Mouse (Mus musculus): ENCODE results near the gene Bpifc. TPM values are rescaled to one million over a fixed set of nuclear protein-coding genes. Genes with fewer than 3 reads are reported as not detected.
A peak's percentile ranks its signal among the peaks of the same experiment; 100 is the strongest.
"Not testable (repeated sequence)": the region's sequence is repeated elsewhere in the genome, so short reads cannot be mapped to it uniquely, and the experiment has no call there.

Gene Bpifc
- under 1 TPM in 1 of 2 experiments, not detected in 1; 0.10 TPM for total RNA-seq (2021)

GRCm38 (mm10) chr10:86011781-86012180 lies at the start of gene Bpifc:
Bpifc (minus strand) TSS chr10:86011895.
- DNase-seq (ENCODE audit: extremely low spot score in 1 of 2, low spot score in 1 of 2): no peak

- no peak for DNase-seq (ENCODE audit: extremely low spot score in 1 of 2, low spot score in 1 of 2)
These were observed 48.6 kb upstream of the Bpifc start for GRCm38 (mm10) chr10:86060267-86060666.

- no peak for DNase-seq (ENCODE audit: extremely low spot score in 1 of 2, low spot score in 1 of 2)
These were observed 46.0 kb upstream of the Bpifc start for GRCm38 (mm10) chr10:86057712-86058111.

- DNase-seq (ENCODE audit: extremely low spot score in 1 of 2, low spot score in 1 of 2): no peak
These were observed 45.6 kb upstream of the Bpifc start for GRCm38 (mm10) chr10:86057286-86057685.

- no peak for DNase-seq (ENCODE audit: extremely low spot score in 1 of 2, low spot score in 1 of 2)
These were observed 44.7 kb upstream of the Bpifc start for GRCm38 (mm10) chr10:86056297-86056903.

GRCm38 (mm10) chr10:86052818-86053522 lies 41.3 kb upstream of the Bpifc start:
- DNase-seq (ENCODE audit: extremely low spot score in 1 of 2, low spot score in 1 of 2): no peak

GRCm38 (mm10) chr10:86050522-86050921 lies 38.8 kb upstream of the Bpifc start:
- DNase-seq (ENCODE audit: extremely low spot score in 1 of 2, low spot score in 1 of 2): no peak

- DNase-seq (ENCODE audit: extremely low spot score in 1 of 2, low spot score in 1 of 2): no peak
These were observed 36.1 kb upstream of the Bpifc start for GRCm38 (mm10) chr10:86047786-86048185.

GRCm38 (mm10) chr10:86046371-86046770 lies 34.7 kb upstream of the Bpifc start:
- no peak for DNase-seq (ENCODE audit: extremely low spot score in 1 of 2, low spot score in 1 of 2)

- no peak for DNase-seq (ENCODE audit: extremely low spot score in 1 of 2, low spot score in 1 of 2)
These were observed 32.4 kb upstream of the Bpifc start for GRCm38 (mm10) chr10:86044066-86044465.

- DNase-seq (ENCODE audit: extremely low spot score in 1 of 2, low spot score in 1 of 2): no peak
These were observed 32.0 kb upstream of the Bpifc start for GRCm38 (mm10) chr10:86043651-86044050.

GRCm38 (mm10) chr10:86034007-86034728 lies 22.5 kb upstream of the Bpifc start:
- no peak for DNase-seq (ENCODE audit: extremely low spot score in 1 of 2, low spot score in 1 of 2)

- no peak for DNase-seq (ENCODE audit: extremely low spot score in 1 of 2, low spot score in 1 of 2)
These were observed 20.8 kb upstream of the Bpifc start for GRCm38 (mm10) chr10:86032517-86032916.

GRCm38 (mm10) chr10:86030743-86031142 lies 19.0 kb upstream of the Bpifc start:
- DNase-seq (ENCODE audit: extremely low spot score in 1 of 2, low spot score in 1 of 2): no peak

GRCm38 (mm10) chr10:86026807-86027206 lies 15.1 kb upstream of the Bpifc start:
- DNase-seq (ENCODE audit: extremely low spot score in 1 of 2, low spot score in 1 of 2): not testable (repeated sequence)

- no peak for DNase-seq (ENCODE audit: extremely low spot score in 1 of 2, low spot score in 1 of 2)
These were observed 14.7 kb upstream of the Bpifc start for GRCm38 (mm10) chr10:86026354-86026753.

- DNase-seq (ENCODE audit: extremely low spot score in 1 of 2, low spot score in 1 of 2): no peak
These were observed 14.2 kb upstream of the Bpifc start for GRCm38 (mm10) chr10:86025906-86026305.

- DNase-seq (ENCODE audit: extremely low spot score in 1 of 2, low spot score in 1 of 2): no peak
These were observed 11.5 kb upstream of the Bpifc start for GRCm38 (mm10) chr10:86023149-86023548.

GRCm38 (mm10) chr10:86022474-86022816 lies 10.8 kb upstream of the Bpifc start:
- DNase-seq (ENCODE audit: extremely low spot score in 1 of 2, low spot score in 1 of 2): no peak

GRCm38 (mm10) chr10:86021749-86022473 lies 10.2 kb upstream of the Bpifc start, which contains the start of gene Fbxo7:
Fbxo7 (plus strand) TSS chr10:86021972.
- DNase-seq (ENCODE audit: extremely low spot score in 1 of 2, low spot score in 1 of 2): peak; percentile 79 to 82

- DNase-seq (ENCODE audit: extremely low spot score in 1 of 2, low spot score in 1 of 2): no peak
These were observed 9.7 kb upstream of the Bpifc start for GRCm38 (mm10) chr10:86021408-86021748.
